Mouse (Mus musculus) frontal cortex, postnatal 36 days (tissue): Measurements from ENCODE around the gene Ptcra.

ENCODE experiments used
- DNase-seq, 2 experiments: peaks; one replicate each; pipeline ENCODE4 v3.0.0; 2022; ENCODE audit warnings: low spot score in 2 of 2

The Ptcra gene

GRCm38 (mm10) chr17:46771025-46771424 lies 7.5 kb upstream of the Ptcra start:
- DNase-seq, result no peak

DNA sequence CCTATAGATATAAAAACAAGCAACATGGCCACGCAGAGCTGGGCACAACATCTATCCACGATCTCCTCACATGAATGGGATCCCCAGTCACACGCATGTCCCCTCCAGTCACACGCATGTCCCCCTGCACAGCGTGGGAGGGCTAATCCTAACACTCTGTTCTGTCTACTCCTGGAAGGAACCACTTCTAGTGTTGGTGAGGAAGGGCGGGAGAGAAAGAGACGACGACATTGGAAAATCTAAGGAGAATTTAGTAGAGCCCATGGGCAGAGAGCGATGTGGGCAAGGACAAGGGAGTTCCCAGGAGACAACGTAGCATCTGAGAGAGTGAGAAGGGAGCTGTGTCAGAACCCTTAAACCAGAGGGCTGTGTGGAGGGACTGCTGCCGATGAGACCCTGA lies 7.0 kb upstream of the Ptcra start:
- DNase-seq, result no peak

GRCm38 (mm10) chr17:46767868-46768267 lies 4.4 kb upstream of the Ptcra start:
- DNase-seq, result no peak

DNA sequence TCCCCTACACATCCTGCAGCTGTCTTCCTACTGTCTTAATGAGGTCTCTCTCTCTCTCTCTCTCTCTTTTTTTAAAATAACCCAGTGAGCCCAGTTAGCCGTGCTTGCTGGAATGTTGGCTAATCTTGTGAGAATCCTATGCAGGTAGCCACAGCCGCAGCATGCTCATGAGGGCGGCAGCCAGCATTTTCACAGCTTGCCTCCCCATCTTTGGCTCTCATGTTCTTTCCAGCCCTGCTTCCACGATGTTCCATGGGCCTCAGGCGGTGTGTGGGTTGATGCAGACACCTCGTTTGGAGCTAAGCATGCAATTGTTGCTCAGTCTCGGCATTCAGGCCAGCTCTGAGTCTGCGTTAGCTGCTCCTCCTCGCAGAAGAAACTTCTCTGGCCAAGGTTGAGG lies 1.4 kb upstream of the Ptcra start:
- DNase-seq, result peak; percentile 64 to 76

GRCm38 (mm10) chr17:46758753-46759152 lies 4.8 kb downstream of the Ptcra start:
- DNase-seq, result peak in 1 of 2 experiments; percentile 55

- peak; percentile 96 to 98 for DNase-seq
Observed at GRCm38 (mm10) chr17:46751794-46752556, 11.5 kb downstream of the Ptcra start, which contains the start of gene Cnpy3. Gene Cnpy3 (minus strand): TSS chr17:46752214.

GRCm38 (mm10) chr17:46751056-46751793 lies 12.3 kb downstream of the Ptcra start:
- no peak for DNase-seq

DNA sequence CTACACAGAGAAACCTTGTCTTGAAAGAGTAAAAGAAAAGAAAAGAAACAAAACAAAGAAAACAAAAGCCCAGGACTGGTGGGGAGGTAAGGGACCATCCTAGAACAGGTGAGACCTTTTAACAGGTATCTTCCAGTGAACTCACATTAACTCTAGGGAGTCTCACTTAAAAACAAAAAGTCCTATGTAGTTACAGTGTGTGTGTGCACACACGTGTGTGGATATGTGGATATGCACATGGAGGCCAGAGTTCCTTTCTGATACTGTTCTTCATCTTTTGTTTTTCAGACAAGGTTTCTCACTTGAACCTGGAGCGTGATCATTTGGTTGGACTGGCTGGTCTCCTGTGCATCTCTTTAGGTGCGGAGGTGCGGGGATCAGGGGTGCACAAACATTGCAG lies 12.9 kb downstream of the Ptcra start:
- no peak for DNase-seq

DNA sequence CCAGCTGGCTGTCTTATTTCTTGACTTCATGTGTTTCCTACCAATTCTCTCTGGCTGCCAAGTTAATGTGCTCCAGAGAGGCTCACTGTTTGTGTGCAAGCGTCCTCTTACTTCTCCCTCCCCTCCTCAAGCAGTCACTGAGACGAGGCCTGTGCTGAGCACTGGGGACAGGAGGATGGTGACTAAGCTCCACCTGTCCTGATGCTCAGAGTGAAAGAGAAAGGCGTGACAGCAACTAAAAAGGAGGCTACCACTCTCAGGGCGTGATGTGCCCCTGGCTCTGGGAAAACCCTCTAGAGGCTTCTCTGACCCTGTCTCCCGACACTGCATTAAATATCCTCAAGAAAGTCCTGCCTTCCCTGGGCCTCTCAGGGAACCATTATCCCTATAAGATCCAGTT lies 14.2 kb downstream of the Ptcra start:
- DNase-seq, result no peak

DNA sequence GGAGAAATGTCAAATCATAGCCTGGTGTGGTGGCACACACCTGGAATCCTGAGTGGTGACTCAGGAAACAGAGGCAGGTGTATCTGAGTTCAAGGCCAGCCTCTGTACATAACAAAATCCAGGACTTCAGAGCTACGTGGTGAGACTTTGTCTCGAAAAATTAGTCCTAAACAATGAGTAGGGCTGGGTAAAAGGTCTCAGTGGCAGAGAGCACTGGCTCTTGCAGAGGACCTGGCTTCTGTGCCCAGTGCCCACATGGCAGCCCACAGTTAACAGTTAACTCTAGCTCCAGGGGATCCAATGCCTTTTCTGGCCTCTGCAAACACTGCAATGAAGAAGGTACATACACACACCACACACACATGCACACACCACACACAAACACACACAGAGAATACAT lies 15.7 kb downstream of the Ptcra start:
- no peak for DNase-seq

DNA sequence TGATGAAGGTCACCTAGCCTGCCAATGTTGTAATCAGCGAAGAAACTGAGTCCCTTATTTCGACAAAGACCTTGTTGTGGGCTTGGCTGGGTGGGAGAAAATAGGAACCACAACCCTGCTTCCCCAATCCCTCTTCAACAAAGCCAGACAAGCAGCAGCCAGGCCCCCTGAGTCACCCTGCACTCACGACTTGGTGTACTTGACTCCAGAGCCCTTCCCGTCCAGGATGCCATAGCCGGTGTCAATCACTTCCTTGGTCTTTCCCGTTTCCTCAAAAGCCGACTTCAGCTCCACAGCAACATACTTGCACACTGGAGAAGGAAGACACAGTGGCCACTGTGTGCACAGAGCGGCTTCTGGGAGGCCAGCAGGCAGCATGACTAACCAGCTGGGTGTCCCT lies 16.3 kb downstream of the Ptcra start:
- DNase-seq, result no peak

- no peak for DNase-seq
Observed at GRCm38 (mm10) chr17:46745506-46745905, 18.0 kb downstream of the Ptcra start.

DNA sequence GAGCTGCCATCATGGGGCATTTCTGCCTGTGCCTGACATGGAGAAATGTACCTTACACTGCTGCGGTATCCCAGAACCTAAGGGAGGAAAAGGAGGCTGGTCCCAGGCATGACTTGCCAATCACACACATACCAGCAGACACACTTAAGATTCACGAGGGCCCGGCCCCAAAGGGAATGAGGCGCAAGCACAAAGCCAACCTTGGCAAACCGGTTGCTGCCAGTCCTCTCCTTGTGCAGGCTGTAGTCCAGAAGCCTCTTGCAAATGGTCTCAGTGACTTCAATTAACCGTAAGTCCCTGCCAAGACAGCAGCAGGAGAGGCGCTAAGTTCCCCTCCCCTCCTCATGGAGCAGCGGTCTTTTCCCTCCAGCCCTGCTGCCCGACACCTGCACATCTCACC lies 20.5 kb downstream of the Ptcra start:
- DNase-seq, result no peak

- DNase-seq, result no peak
Observed at GRCm38 (mm10) chr17:46741305-46741704, 22.2 kb downstream of the Ptcra start.

DNA sequence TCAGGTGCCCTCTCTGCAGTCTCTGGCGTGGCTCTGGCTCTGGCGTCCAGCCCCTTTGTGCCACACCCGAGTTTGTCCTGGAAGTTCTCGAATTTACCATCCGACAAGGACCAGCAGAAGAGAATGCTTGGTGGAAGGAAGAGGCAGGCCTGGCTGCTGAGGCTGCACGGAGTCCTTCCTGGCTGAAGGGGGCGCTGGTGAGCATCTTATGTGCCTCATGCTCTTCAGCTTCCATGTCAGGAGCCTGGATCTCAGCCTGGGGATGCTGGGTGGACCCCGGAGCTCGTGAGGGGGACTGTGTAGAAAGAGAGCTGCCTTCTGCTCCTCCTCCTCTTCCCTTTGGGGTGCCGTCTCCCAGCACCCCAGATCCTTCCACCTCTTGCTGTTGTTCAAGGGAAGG lies 27.4 kb downstream of the Ptcra start:
- DNase-seq, result no peak

GRCm38 (mm10) chr17:46735287-46735686 lies 28.2 kb downstream of the Ptcra start:
- no peak for DNase-seq

- no peak for DNase-seq
Observed at GRCm38 (mm10) chr17:46734055-46734454, 29.5 kb downstream of the Ptcra start.

GRCm38 (mm10) chr17:46728904-46729318 lies 34.6 kb downstream of the Ptcra start, which contains the start of gene Gnmt:
Gene Gnmt (minus strand): TSS chr17:46729168.
- no peak for DNase-seq

- no peak for DNase-seq
Observed at GRCm38 (mm10) chr17:46728496-46728895, 35.0 kb downstream of the Ptcra start.

DNA sequence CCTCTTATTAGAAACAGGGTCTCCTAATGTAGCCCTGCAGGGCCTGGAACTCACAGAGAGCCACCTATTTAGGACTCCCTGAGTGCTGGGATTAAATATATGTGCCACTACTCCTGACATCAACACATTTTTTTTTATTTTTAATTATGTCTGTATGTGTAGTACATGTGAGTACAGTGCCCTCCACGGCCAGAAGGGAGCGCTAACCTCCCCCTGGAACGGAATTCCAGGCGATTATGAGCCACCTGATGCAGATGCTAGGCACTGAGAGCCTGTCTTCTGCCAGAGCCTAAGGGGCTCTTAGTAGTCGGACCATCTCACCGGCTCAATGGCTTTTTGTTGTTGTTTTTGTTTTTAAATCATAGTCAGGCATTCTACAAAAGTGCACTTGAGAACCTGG lies 35.5 kb downstream of the Ptcra start:
- no peak for DNase-seq

- no peak for DNase-seq
Observed at GRCm38 (mm10) chr17:46727271-46727670, 36.2 kb downstream of the Ptcra start.

DNA sequence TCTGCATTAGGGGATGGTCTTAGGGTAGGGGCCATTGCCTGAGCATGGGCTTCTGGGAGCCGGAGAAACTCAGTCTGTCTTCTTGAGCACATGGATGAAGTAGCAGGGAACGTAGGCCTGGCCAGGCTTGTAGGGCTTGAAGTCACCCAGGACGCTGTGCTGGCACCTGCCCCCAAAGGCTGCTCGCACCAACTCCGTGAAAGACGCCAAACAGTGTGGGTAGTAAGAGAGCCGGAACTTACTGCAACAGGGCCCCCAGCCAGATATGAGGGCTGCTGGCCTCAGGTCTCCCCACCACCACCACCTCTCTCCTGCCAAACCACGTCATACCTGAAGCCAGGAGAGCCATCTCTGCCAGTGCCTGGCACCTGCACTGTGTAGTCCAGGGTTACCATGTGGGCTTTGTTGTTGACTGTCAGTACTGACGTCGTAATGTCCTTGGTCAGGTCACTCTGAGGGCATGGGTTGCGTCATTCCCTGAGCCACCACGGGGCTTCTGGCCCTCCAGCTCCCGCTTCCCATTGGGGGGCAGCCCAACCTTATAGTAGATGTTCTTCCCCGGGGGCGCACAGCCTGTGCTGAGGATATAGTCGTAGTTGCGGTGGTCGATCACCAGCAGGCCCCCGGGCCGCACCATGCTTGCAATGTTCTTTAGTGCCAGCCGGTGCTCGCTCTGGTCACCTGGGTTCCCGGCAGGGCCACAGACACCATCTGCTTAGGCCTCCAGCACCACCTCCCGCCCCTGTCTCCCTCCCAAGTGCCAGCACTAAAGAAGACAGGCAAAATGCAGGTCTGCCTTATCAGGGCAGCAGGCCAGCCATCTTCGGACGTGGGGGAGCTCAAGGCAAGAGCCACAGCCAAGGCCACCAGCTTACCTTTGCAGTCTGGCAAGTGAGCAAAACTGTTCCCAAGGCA lies 37.5 kb downstream of the Ptcra start:
- DNase-seq, result no peak
